Mouse (Mus musculus) layer of hippocampus, postnatal 14 days (tissue): ENCODE measurements around the gene Havcr1. TPM values are rescaled to one million over a fixed set of nuclear protein-coding genes. Genes with fewer than 3 reads are reported as not detected.

Experiments
- DNase-seq, 2 experiments: peaks; one replicate each; pipeline ENCODE4 v3.0.0; 2021 to 2022; ENCODE audit warnings: low spot score in 2 of 2, mixed read lengths in 1 of 2
- total RNA-seq, 2 experiments: library from RNA; stranded (reverse); gene quantifications; 2 replicates each; pipeline ENCODE4 v1.2.3; 2021

The Havcr1 gene
- total RNA-seq, 2 experiments from 2014 or later, result not detected

DNA sequence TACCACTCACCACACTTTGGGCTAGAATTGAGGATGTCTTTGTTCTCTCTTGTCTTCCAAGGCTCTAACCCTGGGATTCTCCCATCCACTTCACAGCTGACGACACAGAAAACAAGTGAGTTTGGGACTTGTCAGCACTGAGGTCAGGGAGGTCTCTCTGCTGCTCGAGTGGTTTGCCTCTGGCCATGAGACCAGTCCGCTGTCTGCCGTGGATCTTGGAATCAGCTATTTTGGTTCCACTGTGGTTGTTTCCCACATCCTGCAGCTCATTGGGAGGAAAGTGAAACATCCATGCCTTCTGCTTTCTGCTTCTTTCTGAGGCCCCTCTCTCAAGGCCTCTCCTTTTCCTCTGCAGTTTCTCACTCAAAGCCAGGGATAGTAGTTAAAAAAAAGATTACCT, 85.0 kb downstream of the Havcr1 start:
- DNase-seq, result no peak

Other genes starting within 250 kb of the Havcr1 start
- not detected for gene Gm12169, start 210.9 kb upstream of the Havcr1 start, total RNA-seq
- gene BC053393, start 163.5 kb upstream of the Havcr1 start, total RNA-seq, result not detected
- not detected for gene Dppa1, start 105.8 kb upstream of the Havcr1 start, total RNA-seq
- not detected for gene Timd2, start 28.0 kb upstream of the Havcr1 start, total RNA-seq
- not detected for gene Timd4, start 75.7 kb downstream of the Havcr1 start, total RNA-seq